Mouse (Mus musculus) heart, embryonic 16.5 days (tissue): ENCODE data around the gene Zdhhc20. TPM values are rescaled to one million over a fixed set of nuclear protein-coding genes. Genes with fewer than 3 reads are reported as not detected.
"Not testable (repeated sequence)": the region's sequence is repeated elsewhere in the genome, so short reads cannot be mapped to it uniquely, and the experiment has no call there.

ENCODE experiments used
- ATAC-seq: fragments of 200-750 bp; cut with Nextera tagmentation; replicated peaks from 2 replicates; pipeline ENCODE4 v1.8.0; 2017; ENCODE audit warnings: moderate number of reproducible peaks; ENCODE audit not compliant: insufficient read depth, low FRiP score; ENCODE audit errors: extremely low read depth
- H3K27ac ChIP-seq: fragments of 300-500 bp; sonication (generic); 2 replicates; pipeline ENCODE4 v1.5.1; 2014; ENCODE audit warnings: mild to moderate bottlenecking, low read length, control low read depth, moderate library complexity
- H3K27me3 ChIP-seq: fragments of 300-500 bp; sonication (generic); 2 replicates; pipeline ENCODE4 v1.6.1; 2014; ENCODE audit warnings: low read length, mixed read lengths; ENCODE audit not compliant: control insufficient read depth, insufficient read depth
- H3K36me3 ChIP-seq: fragments of 300-500 bp; sonication (generic); 2 replicates; pipeline ENCODE4 v1.6.1; 2014; ENCODE audit not compliant: control insufficient read depth, insufficient read depth
- H3K4me1 ChIP-seq: fragments of 300-500 bp; sonication (generic); 2 replicates; pipeline ENCODE4 v1.6.1; 2014; ENCODE audit warnings: low read length, mixed read lengths; ENCODE audit not compliant: control insufficient read depth, insufficient read depth
- H3K4me2 ChIP-seq: fragments of 300-500 bp; sonication (generic); 2 replicates; pipeline ENCODE4 v1.6.1; 2014; ENCODE audit warnings: low read depth, mild to moderate bottlenecking, control low read depth, low read length
- H3K4me3 ChIP-seq: fragments of 300-500 bp; sonication (generic); 2 replicates; pipeline ENCODE4 v1.5.1; 2014; ENCODE audit warnings: mild to moderate bottlenecking, control low read depth, low read length
- H3K9ac ChIP-seq: fragments of 300-500 bp; sonication (generic); 2 replicates; pipeline ENCODE4 v1.6.1; 2014; ENCODE audit warnings: low read length, control low read depth
- H3K9me3 ChIP-seq: fragments of 300-500 bp; sonication (generic); replicated peaks from 2 replicates; pipeline ENCODE4 v1.6.1; 2016; ENCODE audit warnings: low read length; ENCODE audit not compliant: control insufficient read depth
- WGBS: fragments of 180-500 bp; shearing (Covaris S2); extraction: QIAGEN DNeasy Blood & Tissue Kit; methylation state at CpG from one replicate; pipeline ENCODE4 v1.1.7; 2014; 5-methylcytosine and 5-hydroxymethylcytosine counted together
- polyA plus RNA-seq: library from polyadenylated mRNA; unstranded; fragments of >200 nt; fragmentation: Nextera tagmentation; extraction: Ambion mirVana; gene quantifications from 2 replicates; pipeline ENCODE4 v1.2.1, GENCODE M21; 2015

Gene Zdhhc20
- polyA plus RNA-seq, 1 experiment from 2014 or later: 40.9 TPM

DNA sequence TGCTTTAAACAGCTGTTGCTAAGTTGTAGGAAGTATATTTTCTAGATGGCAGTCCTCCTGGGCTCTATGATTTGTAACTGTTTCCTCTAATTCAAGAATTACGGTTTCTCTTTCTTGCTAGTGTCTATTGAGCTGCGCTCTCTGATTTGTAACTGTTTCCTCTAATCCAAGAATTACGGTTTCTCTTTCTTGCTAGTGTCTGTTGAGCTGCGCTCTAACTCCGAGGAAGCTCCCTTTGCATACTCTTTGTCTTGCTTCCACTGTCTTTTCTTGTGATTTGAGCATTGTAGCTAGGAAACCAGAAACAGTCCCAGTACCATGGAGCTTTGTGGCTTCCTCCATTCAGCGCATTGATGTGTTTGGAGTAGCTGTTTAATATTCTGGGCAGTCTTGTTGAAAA, 25.3 kb upstream of the Zdhhc20 start:
- Histone ChIP-seq H3K9ac (no peak overlapping the region), H3K4me3 (no peak overlapping the region), H3K27ac (no peak overlapping the region), H3K4me1 (0 out of 2 replicates have a peak, but pooled peaks cover 1% of the 10 kb centered on the region), H3K27me3 (no peaks in the 10 kb centered on the region), H3K36me3 (peaks cover 19% of the 10 kb centered on the region), H3K4me2 (no peak overlapping the region), H3K9me3 (no peaks in the 10 kb centered on the region)
- ATAC-seq: no peak
- 80% methylated on average over 6 of the region's 6 CpGs for whole genome bisulfite sequencing

- H3K9me3 ChIP-seq, H3K4me2 ChIP-seq, H3K4me3 ChIP-seq, H3K9ac ChIP-seq, H3K27me3 ChIP-seq, H3K27ac ChIP-seq, H3K4me1 ChIP-seq, ATAC-seq: not testable (repeated sequence)
- WGBS: 46% methylated on average over 1 of the region's 1 CpGs
- peaks cover 12% of the 10 kb centered on the region for H3K36me3 ChIP-seq
These were observed 22.3 kb upstream of the Zdhhc20 start for GRCm38 (mm10) chr14:57912211-57913007.

GRCm38 (mm10) chr14:57911787-57912186, 21.7 kb upstream of the Zdhhc20 start:
- not testable (repeated sequence) for ATAC-seq, H3K4me2 ChIP-seq

GRCm38 (mm10) chr14:57911316-57911715, 21.2 kb upstream of the Zdhhc20 start:
- Histone ChIP-seq H3K4me2 (no peak overlapping the region), H3K36me3 (peaks cover 7% of the 10 kb centered on the region), H3K27me3 (no peaks in the 10 kb centered on the region), H3K4me1 (0 out of 2 replicates have a peak, but pooled peaks cover 5% of the 10 kb centered on the region), H3K4me3 (no peak overlapping the region), H3K27ac (no peak overlapping the region), H3K9ac (no peak overlapping the region), H3K9me3 (no peaks in the 10 kb centered on the region)
- WGBS: 81% methylated on average over 4 of the region's 4 CpGs
- ATAC-seq: no peak

More at GRCm38 (mm10) chr14:57911787-57912186, 21.7 kb upstream of the Zdhhc20 start:
- not testable (repeated sequence) for H3K9me3 ChIP-seq, H3K4me1 ChIP-seq, H3K36me3 ChIP-seq, H3K9ac ChIP-seq, H3K27ac ChIP-seq, H3K4me3 ChIP-seq, H3K27me3 ChIP-seq

DNA sequence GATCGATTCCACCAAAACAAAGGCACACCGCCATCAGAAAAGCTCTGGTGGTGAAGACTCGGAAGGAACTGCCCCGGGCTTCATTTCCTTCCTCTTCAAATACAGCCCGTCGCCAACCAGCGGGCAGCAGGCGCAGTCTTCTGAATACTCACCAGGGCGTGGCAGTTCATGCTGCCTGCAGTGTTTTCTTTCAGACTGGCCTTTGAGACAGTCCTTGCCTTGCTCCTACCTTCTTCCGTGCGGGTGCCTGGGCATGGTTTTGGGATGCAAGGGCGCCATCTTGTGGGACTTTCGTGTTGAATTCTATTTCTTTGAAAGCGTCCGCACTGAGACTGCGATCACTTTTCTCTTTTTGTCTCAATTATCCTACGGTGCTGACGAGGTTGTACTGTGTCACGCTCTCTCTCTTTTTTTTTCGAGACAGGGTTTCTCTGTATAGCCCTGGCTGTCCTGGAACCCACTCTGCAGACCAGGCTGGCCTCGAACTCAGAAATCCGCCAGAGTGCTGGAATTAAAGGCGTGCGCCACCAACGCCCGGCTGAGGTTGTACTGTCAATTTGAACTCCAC, 20.5 kb upstream of the Zdhhc20 start:
- H3K27ac ChIP-seq: peak overlapping the region; percentile 57; the same call in 1 of the 2 replicates
- peak; percentile 93 for ATAC-seq
- H3K4me2 ChIP-seq: peak overlapping the region; percentile 71
- H3K9ac ChIP-seq: peak overlapping the region; percentile 75
- 0 out of 2 replicates have a peak, but pooled peaks cover 5% of the 10 kb centered on the region for H3K4me1 ChIP-seq
- no peaks in the 10 kb centered on the region for H3K27me3 ChIP-seq
- 18% methylated on average over 26 of the region's 26 CpGs for WGBS
- peak overlapping the region; percentile 42 for H3K4me3 ChIP-seq
- H3K9me3 ChIP-seq: no peaks in the 10 kb centered on the region
- H3K36me3 ChIP-seq: no peaks in the 10 kb centered on the region; the same call in 1 of the 2 replicates

DNA sequence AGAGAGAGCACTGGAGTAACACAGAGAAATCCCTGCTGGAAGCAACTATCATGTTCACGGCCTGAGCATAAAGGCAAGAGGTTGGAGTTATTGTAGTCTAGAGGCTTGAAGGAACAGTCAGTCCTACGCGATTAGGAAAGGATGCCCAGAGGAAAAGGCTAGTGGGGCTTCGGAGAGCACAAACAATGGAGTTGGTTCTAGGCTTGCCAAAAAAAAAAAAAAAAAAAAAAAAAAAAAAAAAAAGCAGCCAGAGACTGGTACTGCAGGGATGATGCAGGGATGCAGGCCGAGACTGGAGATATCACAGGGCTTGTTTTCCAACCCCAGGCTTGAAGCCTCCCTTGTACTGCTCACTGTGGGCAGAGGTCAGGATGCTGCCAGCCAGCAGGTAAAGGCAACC, 19.2 kb upstream of the Zdhhc20 start:
- 77% methylated on average over 5 of the region's 5 CpGs for WGBS
- H3K9me3 ChIP-seq: no peaks in the 10 kb centered on the region
- 0 out of 2 replicates have a peak, but pooled peaks cover 5% of the 10 kb centered on the region for H3K4me1 ChIP-seq
- no peaks in the 10 kb centered on the region for H3K36me3 ChIP-seq
- no peak overlapping the region for H3K9ac ChIP-seq
- H3K27me3 ChIP-seq: no peaks in the 10 kb centered on the region
- H3K27ac ChIP-seq: no peak overlapping the region
- no peak overlapping the region for H3K4me3 ChIP-seq
- H3K4me2 ChIP-seq: no peak overlapping the region
- no peak for ATAC-seq

DNA sequence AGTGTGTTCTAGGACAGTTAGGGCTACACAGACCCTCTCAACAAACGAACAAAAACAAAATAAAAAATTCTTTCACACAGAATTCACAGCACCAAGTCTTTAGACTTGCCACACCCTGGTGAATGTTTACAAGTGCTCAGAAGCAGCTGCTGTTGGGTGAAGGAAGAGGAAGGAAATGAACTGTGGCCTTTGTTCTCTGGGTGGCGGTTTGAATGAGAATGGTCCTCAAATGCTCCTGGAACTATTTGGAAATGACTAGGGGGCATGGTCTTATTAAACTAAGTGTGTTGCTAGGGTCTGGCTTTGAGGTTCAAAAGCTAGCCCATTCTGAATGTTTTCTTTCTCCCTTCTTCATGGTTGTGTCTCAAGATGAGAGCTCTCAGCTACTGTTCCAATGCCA, 18.4 kb upstream of the Zdhhc20 start:
- 63% methylated on average over 2 of the region's 2 CpGs for WGBS
- Histone ChIP-seq H3K36me3 (no peaks in the 10 kb centered on the region), H3K4me2 (no peak overlapping the region)

GRCm38 (mm10) chr14:57901998-57902397, 11.9 kb upstream of the Zdhhc20 start:
- no peaks in the 10 kb centered on the region for H3K4me1 ChIP-seq
- no peak overlapping the region for H3K4me3 ChIP-seq
- no peaks in the 10 kb centered on the region for H3K9me3 ChIP-seq
- H3K27ac ChIP-seq: no peak overlapping the region
- H3K27me3 ChIP-seq: no peaks in the 10 kb centered on the region
- no peak overlapping the region for H3K9ac ChIP-seq
- 69% methylated on average over 1 of the region's 1 CpGs for WGBS
- no peaks in the 10 kb centered on the region for H3K36me3 ChIP-seq
- no peak overlapping the region for H3K4me2 ChIP-seq
- no peak for ATAC-seq

More for the DNA sequence above, 18.4 kb upstream of the Zdhhc20 start:
- Histone ChIP-seq H3K27ac (peak overlapping the region; percentile 5; the same call in 1 of the 2 replicates), H3K9ac (no peak overlapping the region), H3K27me3 (no peaks in the 10 kb centered on the region), H3K9me3 (no peaks in the 10 kb centered on the region), H3K4me1 (0 out of 2 replicates have a peak, but pooled peaks cover 5% of the 10 kb centered on the region), H3K4me3 (no peak overlapping the region)
- no peak; the same call in 1 of the 2 replicates for ATAC-seq

DNA sequence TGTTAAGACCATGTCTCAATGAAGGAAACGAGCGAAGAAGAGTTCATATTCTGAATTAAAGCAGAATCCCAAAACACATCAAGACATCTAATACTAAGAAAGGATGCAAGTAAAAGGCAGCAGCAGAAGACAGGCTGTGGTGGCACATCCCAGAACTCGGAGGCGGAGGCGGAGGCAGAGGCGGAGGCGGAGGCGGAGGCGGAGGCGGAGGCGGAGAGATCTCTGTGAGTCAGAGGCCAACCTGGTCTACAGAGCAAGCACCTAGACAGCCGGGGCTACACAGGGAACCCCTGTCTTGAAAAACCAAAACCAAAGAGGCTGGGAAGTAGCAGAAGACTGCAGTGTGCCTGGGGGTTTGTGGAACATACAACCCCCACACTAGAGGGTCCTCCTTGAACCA, 6.8 kb upstream of the Zdhhc20 start:
- H3K27me3 ChIP-seq: no peaks in the 10 kb centered on the region
- no peaks in the 10 kb centered on the region for H3K36me3 ChIP-seq
- no peak for ATAC-seq
- H3K9me3 ChIP-seq: no peaks in the 10 kb centered on the region
- H3K27ac ChIP-seq: no peak overlapping the region
- no peak overlapping the region for H3K4me2 ChIP-seq
- 0 out of 2 replicates have a peak, but pooled peaks cover 2% of the 10 kb centered on the region for H3K4me1 ChIP-seq
- WGBS: 93% methylated on average over 12 of the region's 12 CpGs
- no peak overlapping the region for H3K4me3 ChIP-seq
- H3K9ac ChIP-seq: no peak overlapping the region
